Mouse (Mus musculus): Measurements from ENCODE around the gene Chrnb1.

Gene Chrnb1

DNA sequence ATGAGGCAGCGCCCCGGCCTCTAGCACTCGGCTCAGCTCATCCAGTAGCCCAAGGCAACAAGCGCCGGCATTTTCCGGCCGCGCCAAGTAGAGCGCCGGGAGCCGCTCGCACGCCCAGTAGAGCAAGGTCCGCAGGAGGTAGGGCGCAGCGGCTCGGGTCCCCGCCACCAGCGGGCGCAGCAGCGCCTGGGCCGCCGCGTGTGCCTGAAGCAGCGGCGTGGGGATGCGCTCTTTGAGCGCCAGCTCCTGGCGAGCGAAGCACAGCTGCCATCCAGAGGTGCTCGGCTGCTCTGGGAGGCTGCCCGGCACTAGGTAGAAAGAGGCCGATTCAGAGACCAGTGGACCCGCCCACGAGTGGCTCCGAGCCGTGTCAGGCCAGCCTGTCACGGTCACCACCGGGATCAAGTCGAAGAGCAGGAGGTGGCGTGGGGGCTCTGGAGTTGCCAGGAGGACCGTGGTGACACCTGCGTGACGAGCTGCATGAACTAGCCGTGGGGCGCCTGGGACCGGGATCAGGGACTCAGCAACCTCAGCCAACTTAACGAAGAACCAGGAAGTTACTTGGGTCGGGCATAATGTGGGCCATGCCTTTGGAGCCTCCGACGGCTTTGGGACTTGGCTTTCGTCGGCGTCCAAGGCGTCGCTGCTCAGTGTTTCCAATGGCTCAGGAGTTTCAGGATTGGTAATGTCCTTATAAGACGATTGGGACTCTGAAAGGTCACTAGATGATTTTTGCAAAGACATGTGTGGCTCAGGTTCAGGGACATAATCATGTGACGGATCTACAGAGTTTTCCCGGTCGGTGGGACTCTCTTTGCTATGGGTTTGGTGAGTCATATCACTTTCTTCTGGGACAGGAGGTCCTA lies 8.3 kb upstream of the Chrnb1 start:
- DNase-seq = peak; percentile 85

DNA sequence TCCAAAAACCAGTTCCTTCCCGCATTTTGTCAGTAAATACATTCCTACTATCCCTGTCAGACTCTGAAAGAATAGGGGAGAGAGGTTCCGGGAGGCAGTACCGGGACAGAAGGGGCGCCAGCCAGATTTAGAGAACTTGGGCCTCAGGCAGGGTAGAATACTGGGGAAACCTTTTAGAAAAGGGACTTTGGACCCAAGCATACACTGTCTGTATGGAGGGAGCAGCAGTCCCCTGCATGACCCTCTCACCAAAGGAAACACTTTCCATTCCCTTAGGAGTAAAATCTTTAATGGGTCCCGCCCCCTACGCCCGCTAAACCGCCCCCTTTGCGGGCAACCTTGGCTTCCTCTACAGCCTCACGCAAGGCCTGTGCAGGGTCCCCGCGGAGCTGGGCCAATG lies 7.6 kb upstream of the Chrnb1 start:
- no peak for DNase-seq

DNA sequence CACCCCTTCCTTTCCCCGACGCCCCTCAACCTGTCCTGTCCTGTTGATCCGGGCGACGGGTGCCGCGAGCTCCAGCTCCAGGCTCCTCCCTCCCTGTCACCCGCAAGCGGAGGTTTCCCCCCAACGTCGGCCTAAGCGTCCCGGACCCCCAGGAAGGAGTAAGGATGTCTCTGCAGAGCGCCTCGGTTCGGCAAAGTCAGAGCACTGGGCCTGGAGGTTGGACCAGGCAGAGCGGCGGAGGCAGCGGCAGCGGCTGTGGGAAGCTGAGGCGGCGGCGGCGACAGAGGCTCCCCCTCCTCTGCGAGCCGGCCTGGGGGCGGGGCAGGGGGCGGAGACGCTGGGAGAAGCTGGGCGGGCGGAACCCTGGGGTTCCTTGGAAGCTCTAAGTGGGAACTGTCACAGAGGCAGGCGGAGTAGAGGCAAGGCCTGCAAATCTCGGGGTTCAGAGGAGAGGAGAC lies 6.9 kb upstream of the Chrnb1 start:
- DNase-seq = peak; percentile 72

DNA sequence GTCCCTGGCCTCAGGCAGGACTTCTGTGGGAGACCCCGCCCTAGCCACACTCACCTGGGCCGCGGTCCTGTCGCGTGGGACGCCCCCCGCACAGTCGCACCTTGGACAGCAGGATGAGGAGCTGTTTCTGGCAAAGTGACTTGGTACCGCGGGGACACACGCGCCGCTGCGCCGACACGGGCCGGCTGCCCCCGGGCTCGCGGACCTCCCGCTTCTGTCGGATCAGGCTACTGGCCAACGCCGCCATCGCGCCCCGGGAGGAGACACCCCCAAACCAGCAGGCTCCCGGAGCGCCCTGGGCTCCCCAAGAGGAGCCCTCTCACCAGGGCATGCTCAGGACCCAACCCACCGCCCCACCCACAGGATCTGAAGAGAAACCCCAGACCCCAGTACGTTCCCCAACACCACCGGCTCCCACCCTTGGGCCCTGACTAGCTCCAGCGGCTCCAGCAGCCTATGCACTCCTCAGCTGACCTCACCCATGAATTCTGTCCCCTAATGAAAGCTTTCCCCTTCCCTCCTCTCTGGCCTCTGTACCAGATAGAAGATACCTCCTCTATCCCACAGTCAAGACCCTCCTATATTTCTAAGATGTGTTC lies 5.7 kb upstream of the Chrnb1 start, which contains the start of gene Fgf11:
Gene Fgf11, minus strand, starts transcription at position 479 of the 599 bp plus-strand sequence.
- DNase-seq = no peak

DNA sequence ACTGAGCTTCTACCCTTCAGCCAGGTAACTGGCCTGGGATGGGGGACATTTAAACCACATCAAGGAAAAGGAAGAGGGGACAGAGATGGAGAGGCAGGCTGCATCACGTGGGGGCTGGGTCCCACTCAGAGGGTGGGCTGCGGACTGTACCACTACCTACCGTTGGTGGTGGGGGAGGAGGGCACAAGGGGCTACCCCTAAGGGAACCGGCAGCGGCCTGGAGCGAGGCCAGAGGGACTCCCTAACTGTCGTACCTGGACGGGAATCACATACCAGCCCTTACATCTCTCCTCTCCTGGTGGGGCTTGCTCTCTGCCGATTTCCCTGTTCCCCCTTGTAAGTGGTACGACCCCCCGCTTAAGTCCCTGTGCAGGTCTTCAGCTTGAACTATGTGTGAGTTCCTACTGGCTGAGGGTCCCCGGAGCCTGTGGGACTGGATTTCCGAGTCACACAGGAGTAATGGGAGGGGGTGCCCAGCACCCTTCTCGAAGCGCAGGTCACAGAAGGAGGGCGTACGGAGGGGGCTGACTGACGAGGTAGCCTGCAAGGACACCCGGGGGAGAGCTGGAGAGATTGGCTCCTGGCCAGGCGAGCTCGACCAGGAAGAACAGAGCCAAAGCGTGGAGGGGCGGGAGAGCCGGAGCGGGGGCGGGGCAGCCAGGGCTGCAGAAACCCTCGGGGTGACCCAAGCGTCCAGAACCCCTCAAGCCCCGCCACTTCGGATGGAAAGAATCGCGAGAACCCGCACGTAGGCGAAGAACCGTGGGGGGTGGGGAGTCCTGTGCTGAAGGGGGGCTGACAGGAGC lies 4.9 kb upstream of the Chrnb1 start:
- DNase-seq = peak; percentile 41

DNA sequence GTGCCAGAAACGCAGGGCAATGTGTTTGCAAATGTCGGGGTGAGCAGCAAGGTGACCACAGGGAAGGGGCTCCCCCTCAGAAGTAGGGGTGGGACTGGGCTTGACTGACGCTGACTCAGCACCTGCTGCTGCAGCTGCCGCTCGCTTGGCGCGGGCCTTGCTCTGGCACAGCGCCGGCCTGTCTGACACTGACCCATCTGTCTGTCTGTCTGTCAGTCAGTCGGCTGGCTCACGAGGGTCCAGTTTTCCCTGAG lies 4.3 kb upstream of the Chrnb1 start:
- no peak for DNase-seq

DNA sequence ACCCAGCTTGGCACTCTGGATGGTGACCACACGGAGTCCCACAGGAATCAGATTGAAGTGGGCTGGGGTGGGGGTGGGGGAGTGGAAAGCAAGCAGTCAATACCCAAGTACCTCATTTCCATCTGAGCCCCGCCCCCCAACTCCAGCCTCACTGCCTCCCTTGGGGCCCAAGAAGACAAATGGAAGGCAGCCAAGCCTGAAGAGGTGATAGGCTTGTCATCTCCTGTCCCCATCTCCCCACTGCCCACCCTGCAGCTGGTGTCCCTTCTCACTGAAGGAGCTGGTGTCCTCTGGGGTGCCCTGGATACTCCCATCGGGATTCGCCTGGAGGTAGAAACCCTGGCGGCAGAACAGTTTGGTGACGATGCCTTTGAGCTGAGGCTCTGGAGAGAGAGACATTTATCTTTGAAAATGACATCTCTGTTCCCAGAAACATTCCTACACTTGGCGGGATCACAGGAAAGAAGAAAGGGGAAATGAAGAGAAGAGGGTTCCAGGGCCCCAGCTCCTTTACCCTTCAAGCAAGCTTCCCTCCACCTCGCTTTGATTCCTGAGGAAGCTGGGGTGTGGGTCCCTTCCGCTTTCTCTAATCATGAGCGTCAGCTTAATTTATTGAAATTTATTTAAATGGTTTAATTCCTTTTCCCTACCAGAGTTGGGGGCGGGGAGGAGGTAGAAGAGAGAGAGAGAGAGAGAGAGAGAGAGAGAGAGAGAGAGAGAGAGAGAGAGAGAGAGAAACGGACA lies 3.8 kb upstream of the Chrnb1 start:
- no peak for DNase-seq

DNA sequence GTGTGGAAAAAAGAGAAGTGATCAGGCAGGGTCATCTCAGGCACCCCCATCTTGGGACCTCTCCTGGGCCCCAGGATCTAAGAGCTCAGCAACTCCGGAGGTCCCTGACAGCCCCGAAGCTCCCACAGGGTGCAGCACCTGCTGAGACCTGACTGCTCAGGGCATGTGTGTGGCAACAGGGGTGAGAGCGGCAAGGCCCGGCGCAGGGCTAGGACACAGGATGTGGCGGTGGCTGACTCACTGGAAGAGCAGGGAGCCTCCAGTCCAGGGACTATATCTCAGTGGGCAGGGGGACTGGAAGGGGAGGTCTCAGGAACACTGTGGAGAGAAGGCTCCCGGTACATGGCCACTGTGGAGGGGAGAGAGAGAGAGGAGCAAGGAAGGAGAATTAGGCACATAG lies 2.2 kb upstream of the Chrnb1 start:
- no peak for DNase-seq

DNA sequence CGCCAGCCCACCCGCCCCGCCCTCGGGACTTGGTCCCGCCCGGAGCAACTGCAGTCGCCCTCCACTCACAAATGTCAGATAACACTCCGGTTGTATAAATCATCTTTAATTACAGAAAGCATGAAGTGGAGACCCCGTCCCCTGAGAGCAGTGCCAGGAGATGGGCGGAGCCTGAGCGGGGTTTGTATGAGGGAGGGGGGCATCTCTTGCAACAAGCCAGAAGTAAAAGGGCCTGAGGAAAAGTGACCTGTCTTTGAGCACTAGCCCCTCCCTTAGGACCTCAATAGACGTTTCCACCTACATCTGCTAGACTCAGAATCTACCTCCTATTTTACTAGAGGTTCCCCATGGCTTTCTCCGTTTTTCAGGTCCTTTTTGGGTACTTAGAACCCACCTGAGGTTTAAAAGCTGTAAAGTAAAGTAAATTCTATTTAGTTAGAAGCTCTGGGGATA lies 266 bp upstream of the Chrnb1 start:
- DNase-seq = peak; percentile 34

DNA sequence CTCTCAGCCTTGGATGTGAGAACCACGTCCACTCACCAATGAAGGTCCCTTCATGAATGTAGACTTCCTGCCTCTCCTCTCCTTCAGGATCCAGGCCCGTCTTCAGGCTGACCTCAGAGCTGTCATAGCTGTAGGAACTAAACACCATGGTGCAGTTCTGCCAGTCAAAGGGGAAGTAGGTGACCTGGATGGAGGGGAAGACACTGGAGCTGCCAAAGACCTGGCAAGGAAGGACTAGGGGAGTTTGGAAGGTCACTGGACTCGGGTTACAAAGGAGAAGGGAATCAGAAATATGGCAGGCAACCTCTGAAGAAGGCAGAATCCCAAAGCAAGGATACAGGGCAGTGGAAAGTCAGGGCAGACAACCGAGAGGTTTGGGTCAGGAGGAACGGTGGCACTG lies 2.3 kb downstream of the Chrnb1 start:
- DNase-seq = no peak

DNA sequence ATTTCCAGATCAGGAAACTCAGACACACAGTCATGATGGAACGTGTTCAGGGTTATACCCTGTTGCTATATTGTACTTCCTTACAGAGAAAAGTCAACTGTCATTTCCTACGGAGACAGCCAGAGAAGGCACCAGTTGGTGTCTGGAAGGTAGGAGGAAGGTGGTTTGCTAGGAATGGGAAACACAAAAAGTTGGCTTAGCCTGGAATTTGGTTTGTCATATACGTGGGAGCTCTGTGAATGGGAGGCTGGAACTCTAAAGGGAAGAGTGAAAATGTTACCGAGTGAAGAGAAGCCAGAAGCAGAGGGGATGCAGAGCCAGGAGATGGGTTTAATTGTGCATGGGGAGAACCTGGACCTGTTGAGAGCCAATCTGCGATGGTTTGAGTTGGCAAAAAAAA lies 4.3 kb downstream of the Chrnb1 start:
- DNase-seq = no peak

DNA sequence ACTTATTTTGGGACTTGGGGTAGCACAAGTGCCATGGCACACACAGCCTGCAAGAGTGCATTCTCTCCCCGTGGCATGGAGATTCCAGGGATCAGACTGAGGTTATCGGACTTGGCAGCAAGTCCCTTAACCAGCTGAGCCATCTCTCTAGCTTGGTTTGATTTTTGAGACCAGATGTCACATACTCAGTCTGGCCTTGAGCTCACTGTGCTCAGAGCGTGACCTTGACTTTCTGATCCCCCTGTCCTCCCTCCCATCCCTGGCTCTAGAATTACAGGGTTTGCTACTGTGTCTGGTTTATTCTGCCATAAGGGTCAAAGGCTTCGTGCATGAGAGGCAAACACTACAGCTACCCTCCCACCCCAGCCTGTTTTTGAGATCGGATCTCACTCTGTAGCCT lies 6.3 kb downstream of the Chrnb1 start:
- no peak for DNase-seq

DNA sequence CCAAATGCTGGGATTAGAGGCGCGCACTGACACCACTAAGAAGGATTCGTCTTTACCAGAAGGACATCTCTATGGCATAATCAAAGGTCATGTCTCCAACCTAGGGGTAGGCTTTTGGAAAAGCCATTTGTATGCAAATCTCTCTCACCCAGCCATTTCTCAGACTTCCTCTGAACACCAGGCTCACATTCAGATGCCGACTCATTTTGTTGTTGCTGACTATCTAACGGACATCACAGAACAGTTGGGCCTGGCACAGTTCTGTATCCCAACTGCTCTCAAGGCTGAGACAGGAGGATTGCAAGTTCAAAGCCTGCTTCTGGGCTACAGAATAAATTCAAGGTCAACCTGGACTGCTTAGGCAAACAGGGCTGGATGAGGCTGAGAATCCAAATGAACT lies 8.4 kb downstream of the Chrnb1 start:
- DNase-seq = no peak

DNA sequence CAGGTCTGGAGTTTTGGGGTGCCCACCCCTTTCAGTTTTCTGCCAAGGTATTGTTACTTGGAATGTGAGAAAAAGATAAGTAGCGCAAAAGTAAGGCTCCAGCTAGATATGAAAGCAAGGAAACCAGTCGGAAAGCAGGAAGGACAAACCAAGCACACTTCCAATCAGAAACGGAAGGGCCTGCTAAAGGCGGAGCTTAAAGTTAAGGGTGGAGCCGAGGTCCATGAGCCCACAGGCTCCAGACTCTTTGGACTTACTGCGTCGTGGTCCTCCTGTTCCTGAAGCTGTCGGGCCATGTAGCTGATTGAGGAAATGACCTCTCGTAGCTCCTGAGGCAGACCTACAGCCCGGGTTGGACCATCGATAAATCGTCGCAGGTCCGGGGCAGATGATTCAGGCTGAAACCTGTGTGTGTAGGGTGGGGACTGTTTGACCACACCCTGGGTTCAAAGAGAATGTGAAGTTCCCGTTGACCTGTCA lies 10.9 kb downstream of the Chrnb1 start:
- DNase-seq = peak; percentile 49

DNA sequence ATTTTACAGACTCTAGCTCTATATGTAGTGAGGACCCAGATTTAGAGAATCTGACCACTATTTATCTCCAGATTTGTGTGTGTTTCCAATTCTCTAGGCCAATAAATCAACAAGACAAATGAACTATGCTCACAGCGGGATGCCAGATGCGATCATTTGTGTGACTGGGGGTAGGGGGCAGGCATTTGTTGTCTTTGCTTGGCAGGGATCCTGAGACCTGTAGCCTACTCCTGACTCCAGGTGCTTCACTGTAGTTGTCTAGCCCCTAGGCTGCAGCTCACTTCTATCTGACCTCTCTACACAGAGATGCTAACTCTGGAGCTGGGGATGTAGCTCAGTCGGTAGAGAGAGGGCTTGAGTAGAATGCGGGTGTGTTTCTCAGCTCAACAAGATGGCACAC lies 13.9 kb downstream of the Chrnb1 start:
- DNase-seq = no peak

DNA sequence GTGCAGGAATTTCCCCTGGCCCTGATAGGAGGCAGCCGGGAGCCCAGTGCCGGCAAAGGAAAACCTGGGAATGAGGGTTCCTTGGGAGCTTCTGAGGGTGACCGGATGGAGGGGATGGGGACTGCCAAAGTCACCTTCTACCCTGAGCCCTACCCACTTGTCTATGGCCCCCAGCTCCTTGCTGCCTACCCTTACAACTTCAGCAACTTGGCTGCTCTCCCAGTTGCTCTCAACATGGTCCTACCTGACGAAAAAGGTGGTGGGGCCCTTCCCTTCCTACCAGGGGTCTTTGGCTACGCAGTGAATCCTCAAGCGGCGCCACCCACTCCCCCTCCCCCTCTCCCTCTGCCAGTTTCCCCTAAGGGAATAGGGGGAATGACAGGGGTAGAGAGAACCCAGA lies 16.8 kb downstream of the Chrnb1 start:
- DNase-seq = no peak

DNA sequence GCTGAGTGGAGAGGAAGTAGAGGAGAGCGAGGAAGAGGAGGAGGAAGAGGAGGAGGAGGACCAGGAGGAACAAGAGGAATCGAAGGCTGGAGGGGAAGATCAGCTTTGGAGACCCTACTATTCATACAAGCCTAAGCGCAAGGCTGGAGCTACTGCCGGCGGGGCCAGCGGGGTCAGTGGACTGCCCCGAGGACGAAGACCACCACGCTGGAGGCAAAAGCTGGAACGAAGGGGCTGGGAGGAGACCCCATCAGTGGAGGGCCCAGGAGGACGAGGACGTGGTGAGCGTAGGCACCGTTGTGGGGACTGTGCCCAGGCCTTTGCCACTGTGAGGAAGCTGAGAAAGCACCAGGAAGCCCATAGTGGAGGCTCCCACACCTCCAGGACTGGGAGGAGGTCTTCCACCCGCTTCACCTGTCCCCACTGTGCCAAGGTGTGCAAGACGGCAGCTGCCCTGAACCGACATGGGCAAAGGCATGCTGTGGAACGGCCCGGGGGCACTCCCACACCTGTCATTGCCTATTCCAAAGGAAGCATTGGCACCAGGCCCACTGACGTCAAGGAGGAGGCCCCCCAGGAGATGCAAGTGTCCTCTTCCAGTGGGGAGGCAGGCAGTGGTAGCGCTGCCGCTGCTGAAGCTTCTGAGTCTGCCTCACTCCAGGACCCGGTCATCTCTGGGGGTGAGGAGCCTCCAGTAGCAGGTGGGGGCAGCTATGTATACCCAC lies 17.3 kb downstream of the Chrnb1 start:
- no peak for DNase-seq

DNA sequence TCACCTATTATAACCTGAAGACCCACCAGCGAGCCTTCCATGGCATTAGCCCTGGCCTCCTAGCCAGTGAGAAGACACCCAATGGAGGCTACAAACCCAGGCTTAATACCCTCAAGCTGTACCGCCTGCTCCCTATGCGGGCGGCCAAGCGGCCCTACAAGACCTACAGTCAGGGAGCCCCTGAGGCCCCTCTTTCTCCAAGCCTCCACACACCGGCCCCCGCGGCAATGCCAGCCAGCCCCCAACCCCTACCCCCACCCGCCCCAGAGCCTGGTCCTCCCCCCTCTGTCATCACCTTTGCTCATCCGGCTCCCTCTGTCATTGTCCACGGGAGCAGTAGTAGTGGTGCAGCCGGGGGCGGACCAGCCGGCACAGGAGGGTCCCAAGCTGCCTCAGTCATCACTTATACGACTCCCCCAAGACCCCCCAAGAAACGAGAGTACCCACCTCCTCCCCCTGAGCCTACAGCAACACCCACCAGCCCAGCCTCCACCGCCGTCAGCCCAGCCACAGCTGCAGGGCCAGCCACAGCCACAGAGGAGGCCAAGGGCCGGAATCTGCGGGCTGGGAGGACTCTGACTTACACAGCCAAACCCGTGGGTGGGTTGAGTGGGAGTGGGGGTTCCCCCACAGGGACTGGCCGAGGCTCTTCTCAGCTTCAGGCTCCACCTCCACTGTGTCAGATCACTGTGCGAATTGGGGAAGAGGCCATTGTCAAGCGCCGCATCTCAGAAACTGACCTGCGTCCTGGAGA lies 18.1 kb downstream of the Chrnb1 start:
- no peak for DNase-seq

DNA sequence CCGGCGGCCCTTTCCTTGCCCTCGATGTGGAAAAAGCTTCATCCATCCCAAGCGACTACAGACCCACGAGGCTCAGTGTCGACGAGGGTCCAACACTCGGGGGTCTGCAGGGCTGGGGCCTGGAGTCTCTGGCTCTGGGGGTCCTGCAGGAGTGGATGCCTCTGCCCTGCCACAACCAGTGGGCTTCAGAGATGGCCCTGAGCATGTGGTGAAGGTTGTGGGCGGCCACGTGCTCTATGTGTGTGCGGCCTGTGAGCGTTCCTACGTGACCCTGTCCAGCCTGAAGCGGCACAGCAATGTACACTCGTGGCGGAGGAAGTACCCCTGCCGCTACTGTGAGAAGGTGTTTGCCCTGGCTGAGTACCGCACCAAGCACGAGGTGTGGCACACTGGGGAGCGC lies 19.3 kb downstream of the Chrnb1 start:
- no peak for DNase-seq

DNA sequence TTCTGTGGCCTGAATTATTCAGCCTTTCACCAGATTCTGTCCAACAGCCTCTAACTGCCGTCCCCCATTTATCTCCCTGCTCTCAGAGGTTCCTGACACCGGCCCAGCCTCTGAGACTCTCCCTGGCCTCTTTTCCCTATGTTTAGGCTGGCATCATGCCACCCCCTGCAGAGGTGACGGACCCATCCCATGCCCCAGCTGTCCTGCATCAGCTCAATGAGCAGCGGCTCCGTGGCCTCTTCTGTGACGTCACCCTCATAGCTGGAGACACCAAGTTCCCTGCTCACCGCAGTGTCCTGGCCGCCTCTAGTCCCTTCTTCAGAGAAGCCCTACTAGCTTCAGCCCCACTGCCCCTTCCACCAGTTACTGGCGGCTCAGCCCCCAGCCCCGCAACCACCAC lies 20.0 kb downstream of the Chrnb1 start:
- no peak for DNase-seq

DNA sequence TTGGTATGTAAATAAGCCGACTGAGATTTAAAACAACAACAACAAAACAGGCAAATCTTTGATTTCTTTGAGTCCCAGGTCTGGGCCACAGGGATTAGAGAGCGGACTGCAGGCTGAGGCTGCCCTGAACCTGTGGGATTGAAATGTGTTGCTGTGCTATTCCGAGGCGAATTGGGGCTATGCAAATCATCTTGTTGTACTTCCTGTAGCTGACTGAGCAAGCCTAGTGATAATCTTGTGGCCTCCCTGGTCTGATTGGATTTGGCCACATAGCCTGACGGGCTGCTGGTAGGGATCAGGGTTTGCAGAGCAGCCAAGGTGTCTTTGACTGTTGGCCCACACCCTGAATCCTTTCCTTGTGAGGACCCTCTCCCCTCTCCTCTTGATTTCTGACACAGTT lies 20.8 kb downstream of the Chrnb1 start:
- DNase-seq = no peak

DNA sequence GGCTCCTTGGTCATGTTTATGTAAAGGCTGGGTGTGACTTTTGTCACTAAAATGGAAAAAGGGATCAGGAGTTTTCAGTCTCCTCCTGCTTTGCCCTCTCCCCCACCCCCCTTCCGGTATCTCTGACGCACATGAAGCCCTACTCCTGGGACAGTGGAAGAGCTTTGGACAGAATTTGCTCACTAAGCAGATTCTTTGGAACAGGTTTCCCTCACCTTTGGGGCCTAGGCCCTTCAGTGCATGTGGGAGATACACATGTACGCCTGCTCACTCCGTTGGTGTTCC lies 28.2 kb downstream of the Chrnb1 start:
- DNase-seq = peak; percentile 19
